Mouse (Mus musculus): ENCODE measurements around the gene C1qtnf12.

C1qtnf12 gene

DNA sequence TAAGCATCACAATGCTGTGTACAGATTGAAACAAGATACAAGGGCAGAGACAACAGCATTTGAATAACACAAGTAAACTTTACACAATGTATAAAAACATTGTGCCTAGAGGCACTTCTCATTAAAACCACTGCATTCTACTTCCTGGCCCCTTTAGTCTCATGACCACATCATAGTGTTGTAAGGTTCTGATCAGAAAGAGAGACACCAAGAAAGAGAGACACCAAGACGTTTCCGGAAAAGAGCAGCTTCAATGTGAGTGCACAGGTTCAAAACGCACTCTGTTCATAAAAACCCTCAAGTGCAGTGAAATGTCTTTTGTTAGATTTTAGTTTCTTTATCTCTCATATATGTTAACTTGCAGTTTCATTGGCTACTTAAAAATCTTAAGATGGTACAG is 42.0 kb downstream of the C1qtnf12 start:
- DNase-seq (ENCODE audit: low read depth), result no peak

DNA sequence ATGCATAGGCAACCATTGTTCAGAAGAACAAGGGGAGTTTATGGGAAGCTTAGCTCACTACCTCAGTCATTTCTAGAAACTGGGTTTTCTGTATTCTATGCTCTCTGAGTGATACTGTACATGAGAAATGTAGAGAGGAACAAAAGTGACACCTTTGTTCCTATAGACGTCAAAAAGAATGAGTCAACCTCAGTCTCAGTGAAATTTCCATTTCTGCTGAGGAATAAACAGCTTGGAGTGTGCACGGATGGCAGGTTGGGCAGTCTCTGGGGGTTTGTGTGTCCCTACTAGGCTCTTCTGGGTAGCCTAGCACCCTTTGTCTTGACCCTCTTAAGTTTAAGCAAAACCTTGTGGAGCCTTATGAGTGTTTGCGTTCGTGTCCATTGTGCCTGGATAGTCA is 46.3 kb downstream of the C1qtnf12 start:
- no peak for DNase-seq (ENCODE audit: low read depth)

DNA sequence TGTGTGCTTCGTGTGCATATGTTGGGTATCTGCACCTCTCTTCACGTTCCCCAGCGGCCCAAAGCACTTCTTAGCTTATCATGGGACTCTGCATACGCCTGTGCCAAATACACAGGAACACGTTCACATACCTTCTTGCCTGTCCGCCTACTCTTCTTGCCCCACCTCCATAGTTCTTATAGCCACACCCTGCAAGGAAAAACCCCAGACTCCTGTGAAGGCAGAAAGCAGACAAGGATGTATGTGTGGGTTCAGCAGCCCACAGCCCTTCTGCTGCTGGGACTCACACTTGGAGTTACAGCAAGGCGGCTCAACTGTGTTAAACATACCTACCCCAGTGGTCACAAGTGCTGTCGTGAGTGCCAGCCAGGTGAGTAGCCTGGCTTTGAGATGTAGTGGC is 51.5 kb downstream of the C1qtnf12 start, which contains the start of gene Tnfrsf4:
Tnfrsf4 (plus strand) TSS at position 207 of the 400 bp plus-strand sequence.
- DNase-seq (ENCODE audit: low read depth), result no peak

DNA sequence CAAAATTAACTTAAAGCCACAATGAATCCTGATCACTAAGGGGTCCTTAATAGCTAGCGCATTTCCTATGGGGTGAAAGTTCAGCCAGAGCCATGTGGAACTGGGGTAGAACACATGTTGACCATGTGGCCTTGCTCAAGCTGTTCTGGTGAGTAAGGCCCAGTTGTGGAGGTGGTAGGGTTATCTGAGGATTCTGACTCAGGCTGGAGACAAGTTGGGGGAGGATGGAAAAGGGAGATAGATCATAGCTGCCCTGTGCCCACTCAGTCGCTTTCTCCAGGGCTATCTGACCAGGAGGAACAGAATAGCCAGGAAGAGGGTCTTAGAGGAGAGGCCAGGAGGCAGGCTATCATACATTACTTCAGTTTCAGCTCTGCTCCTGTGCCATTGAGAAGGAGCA is 52.3 kb downstream of the C1qtnf12 start:
- DNase-seq (ENCODE audit: low read depth), result no peak

Data from c-Kit-positive CD71-negative TER-119-negative erythroid progenitor cells, embryonic 14.5 days (primary cell).